Mouse (Mus musculus): Measurements from ENCODE around the gene Chrne. TPM values are rescaled to one million over a fixed set of nuclear protein-coding genes. Genes with fewer than 3 reads are reported as not detected.

Gene Chrne
- polyA plus RNA-seq, 2 experiments, result not detected

DNA sequence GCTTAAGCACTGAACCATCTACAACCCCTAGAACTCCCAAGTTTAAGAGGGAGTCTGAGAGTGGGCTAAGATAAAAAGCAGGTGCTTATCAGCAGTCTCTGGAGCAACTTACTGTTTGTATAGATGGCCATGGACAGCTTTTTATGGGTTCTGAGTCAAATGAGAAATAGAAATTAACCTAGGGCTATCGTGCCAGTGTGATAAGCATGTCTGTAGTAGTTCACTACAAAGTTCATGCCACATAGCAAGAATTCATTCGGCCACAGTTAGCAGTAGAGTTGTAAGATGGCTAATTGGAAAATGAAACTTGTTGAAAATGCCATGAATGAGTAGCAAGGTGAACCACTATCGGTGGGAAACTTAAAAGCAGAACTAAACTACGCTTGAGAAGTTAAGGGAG, 29.5 kb upstream of the Chrne start:
- 7% methylated on average over 4 of the region's 4 CpGs for WGBS (ENCODE audit: insufficient replicate concordance)
- Histone ChIP-seq H3K27me3 (ENCODE audit: control insufficient read depth, insufficient read depth, low read length) (no peaks in the 10 kb centered on the region), H3K36me3 (replicated peaks; ENCODE audit: control insufficient read depth, insufficient read depth, low read depth) (peaks cover 49% of the 10 kb centered on the region), H3K4me1 (replicated peaks; ENCODE audit: control insufficient read depth in 2 of 2, insufficient read depth in 2 of 2, low read length in 1 of 2) (peaks cover 43 to 56% of the 10 kb centered on the region in 2 experiments), H3K9ac (replicated peaks) (peak overlapping the region; percentile 99), H3K4me3 (ENCODE audit: insufficient read depth in 1 of 2, low read depth in 2 of 2, low read length in 2 of 2) (peak overlapping the region; percentile 82 to 93), H3K27ac (peak overlapping the region; percentile 95), H3K9me3 (ENCODE audit: control insufficient read depth, low read length) (no peaks in the 10 kb centered on the region), H3K4me2 (ENCODE audit: low read depth) (peak overlapping the region; percentile 85)
- ATAC-seq (ENCODE audit: insufficient read depth), result peak; percentile 10; the same call in 1 of the 2 replicates
- TF ChIP-seq EP300 (IDR thresholded peaks at IDR 0.05; ENCODE audit: low read depth) (peak; percentile 76), CTCF (IDR thresholded peaks at IDR 0.05; ENCODE audit: low read depth) (no peak)
- peak; percentile 54 to 67 (median 66) for DNase-seq (ENCODE audit: low read depth in 3 of 3, low spot score in 3 of 3)

DNA sequence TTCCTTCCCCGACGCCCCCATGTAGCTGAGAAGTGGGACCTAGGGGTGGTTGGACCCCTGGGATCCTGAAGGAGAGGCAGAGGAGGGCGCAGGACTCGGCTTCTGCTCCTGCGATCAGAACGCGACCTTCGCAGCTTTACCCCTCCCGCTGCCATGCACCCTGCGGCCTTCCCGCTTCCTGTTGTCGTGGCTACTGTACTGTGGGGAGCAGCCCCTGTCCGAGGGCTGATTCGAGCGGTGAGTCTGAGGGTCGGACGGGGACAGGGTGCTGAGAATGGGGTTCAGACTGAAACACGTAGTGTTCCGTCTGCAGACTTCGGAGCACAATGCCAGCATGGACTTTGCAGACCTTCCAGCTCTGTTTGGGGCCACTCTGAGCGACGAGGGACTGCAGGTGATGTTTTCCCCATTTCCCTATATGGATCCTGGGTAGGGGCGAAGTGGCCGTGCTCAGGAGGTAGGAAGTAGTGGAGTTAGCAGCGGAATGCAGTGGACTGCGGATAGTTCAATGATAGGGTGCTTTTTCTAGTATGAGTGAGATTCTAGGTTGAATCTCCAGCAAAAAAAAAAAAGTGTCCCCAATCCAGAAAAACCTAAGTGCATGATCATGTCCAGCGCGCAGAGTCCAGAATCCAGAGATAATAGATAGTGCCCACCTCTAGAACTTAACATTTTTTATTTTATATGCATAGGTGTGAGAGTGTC, 28.9 kb upstream of the Chrne start:
- H3K4me3 ChIP-seq (ENCODE audit: insufficient read depth in 1 of 2, low read depth in 2 of 2, low read length in 2 of 2), result peak overlapping the region; percentile 82 to 93
- WGBS (ENCODE audit: insufficient replicate concordance), result 2% methylated on average over 28 of the region's 28 CpGs
- H3K27me3 ChIP-seq (ENCODE audit: control insufficient read depth, insufficient read depth, low read length), result no peaks in the 10 kb centered on the region
- no peaks in the 10 kb centered on the region for H3K9me3 ChIP-seq (ENCODE audit: control insufficient read depth, low read length)
- H3K36me3 ChIP-seq (replicated peaks; ENCODE audit: control insufficient read depth, insufficient read depth, low read depth), result peaks cover 48% of the 10 kb centered on the region
- TF ChIP-seq CTCF (IDR thresholded peaks at IDR 0.05; ENCODE audit: low read depth), result no peak
- no peak for TF ChIP-seq EP300 (IDR thresholded peaks at IDR 0.05; ENCODE audit: low read depth)
- ATAC-seq (ENCODE audit: insufficient read depth) (peak; percentile 19), DNase-seq (ENCODE audit: low read depth in 3 of 3, low spot score in 3 of 3) (no peak)
- H3K9ac ChIP-seq (replicated peaks), result peak overlapping the region; percentile 99
- H3K4me2 ChIP-seq (ENCODE audit: low read depth), result peak overlapping the region; percentile 85
- H3K4me1 ChIP-seq (replicated peaks; ENCODE audit: control insufficient read depth in 2 of 2, insufficient read depth in 2 of 2, low read length in 1 of 2), result peaks cover 43 to 55% of the 10 kb centered on the region in 2 experiments
- H3K27ac ChIP-seq, result peak overlapping the region; percentile 95

DNA sequence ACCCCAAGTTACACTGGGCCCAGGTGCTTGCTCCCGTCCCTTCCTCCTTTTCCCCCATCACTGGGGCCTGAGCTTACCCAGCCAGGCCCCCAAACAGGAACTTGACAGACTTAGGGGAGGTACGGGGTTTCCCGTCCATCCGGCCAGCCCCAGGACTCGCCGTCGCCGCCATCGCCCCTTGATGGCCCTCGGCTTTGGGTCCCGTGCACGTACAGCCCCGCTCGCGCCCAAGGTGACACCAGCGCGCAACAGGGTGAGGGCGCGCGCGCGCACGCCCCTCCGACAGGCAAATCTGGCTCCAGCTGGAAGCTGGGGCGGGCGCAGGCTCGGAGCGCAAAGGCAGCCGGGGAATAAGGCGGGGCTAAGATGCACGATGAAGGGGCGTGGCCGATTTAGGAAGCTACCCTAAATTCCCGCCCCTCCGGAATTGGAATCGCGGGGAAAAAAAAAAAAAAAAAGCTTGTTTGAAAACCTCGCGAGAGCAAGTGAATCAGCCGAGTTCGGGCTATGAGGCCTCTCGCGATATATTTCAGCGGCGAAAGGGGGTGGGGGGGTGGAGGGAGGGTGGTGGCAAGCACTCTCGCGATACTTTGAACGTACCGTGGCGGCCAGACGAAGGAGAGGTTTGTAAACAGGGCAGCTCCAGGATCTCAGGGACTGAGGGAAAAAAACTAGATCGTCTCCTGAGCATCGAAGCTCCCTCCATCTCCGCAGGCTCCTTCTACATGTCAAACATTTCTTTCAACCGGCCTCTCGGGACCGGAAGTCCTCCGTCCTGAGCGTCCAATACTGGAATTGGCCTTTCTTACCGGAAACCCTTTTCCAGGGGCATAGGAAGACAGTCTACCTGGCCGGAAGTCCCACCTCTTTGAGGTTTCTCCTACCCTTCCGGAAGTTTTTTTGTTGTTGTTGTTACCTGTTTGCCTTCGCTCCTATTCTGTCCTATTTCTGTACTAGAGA, 28.0 kb upstream of the Chrne start, which contains the start of the genes Rnf167 and Slc25a11:
Gene Rnf167 (plus strand): TSS at position 545 of the 960 bp plus-strand sequence.
Gene Slc25a11 (minus strand): TSS at position 789 of the 960 bp plus-strand sequence.
- under 1% methylated on average over 63 of the region's 63 CpGs for WGBS (ENCODE audit: insufficient replicate concordance)
- TF ChIP-seq EP300 (IDR thresholded peaks at IDR 0.05; ENCODE audit: low read depth) (peak; percentile 77), CTCF (IDR thresholded peaks at IDR 0.05; ENCODE audit: low read depth) (peak; percentile 46)
- H3K36me3 ChIP-seq (replicated peaks; ENCODE audit: control insufficient read depth, insufficient read depth, low read depth), result peaks cover 39% of the 10 kb centered on the region

DNA sequence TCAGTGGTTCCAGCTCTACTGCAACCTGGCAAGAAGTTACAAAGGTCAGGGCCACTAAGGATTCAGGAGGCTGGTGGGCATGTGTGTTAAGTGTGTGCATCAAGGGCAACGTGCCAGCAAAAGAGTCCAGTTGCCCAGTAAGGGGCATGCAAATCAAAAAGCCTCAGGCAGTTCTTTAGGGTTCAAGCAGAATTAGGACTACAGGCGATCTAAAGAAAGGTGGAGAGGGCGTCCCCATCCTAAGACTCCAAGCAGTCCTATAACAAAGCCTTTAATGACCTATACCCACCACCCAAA, 27.2 kb upstream of the Chrne start:
- no peaks in the 10 kb centered on the region for H3K9me3 ChIP-seq (ENCODE audit: control insufficient read depth, low read length)
- peak overlapping the region; percentile 61 to 93 for H3K4me3 ChIP-seq (ENCODE audit: insufficient read depth in 1 of 2, low read depth in 2 of 2, low read length in 2 of 2)
- peaks cover 31% of the 10 kb centered on the region for H3K36me3 ChIP-seq (replicated peaks; ENCODE audit: control insufficient read depth, insufficient read depth, low read depth)
- peaks cover 30 to 41% of the 10 kb centered on the region in 2 experiments for H3K4me1 ChIP-seq (replicated peaks; ENCODE audit: control insufficient read depth in 2 of 2, insufficient read depth in 2 of 2, low read length in 1 of 2)
- peak overlapping the region; percentile 79 for H3K9ac ChIP-seq (replicated peaks)
- TF ChIP-seq CTCF (IDR thresholded peaks at IDR 0.05; ENCODE audit: low read depth) (no peak), EP300 (IDR thresholded peaks at IDR 0.05; ENCODE audit: low read depth) (no peak)
- DNase-seq (ENCODE audit: low read depth in 3 of 3, low spot score in 3 of 3), result no peak
- H3K27me3 ChIP-seq (ENCODE audit: control insufficient read depth, insufficient read depth, low read length), result no peaks in the 10 kb centered on the region
- 17% methylated on average over 3 of the region's 3 CpGs for WGBS (ENCODE audit: insufficient replicate concordance)
- peak overlapping the region; percentile 53 for H3K27ac ChIP-seq
- peak overlapping the region; percentile 97 for H3K4me2 ChIP-seq (ENCODE audit: low read depth)
- no peak for ATAC-seq (ENCODE audit: insufficient read depth)

More for the DNA sequence above, 28.0 kb upstream of the Chrne start, which contains the start of the genes Rnf167 and Slc25a11:
- H3K9ac ChIP-seq (replicated peaks), result peak within 1 kb of the TSS; percentile 99
- H3K4me2 ChIP-seq (ENCODE audit: low read depth), result peak within 1 kb of the TSS; percentile 97
- H3K27ac ChIP-seq, result peak within 1 kb of the TSS; percentile 95
- DNase-seq (ENCODE audit: low read depth in 3 of 3, low spot score in 3 of 3), result peak; percentile 98 to 99 (median 98)
- peak within 1 kb of the TSS; percentile 82 to 93 for H3K4me3 ChIP-seq (ENCODE audit: insufficient read depth in 1 of 2, low read depth in 2 of 2, low read length in 2 of 2)
- H3K27me3 ChIP-seq (ENCODE audit: control insufficient read depth, insufficient read depth, low read length), result no peaks in the 10 kb centered on the region
- peaks cover 38 to 48% of the 10 kb centered on the region in 2 experiments for H3K4me1 ChIP-seq (replicated peaks; ENCODE audit: control insufficient read depth in 2 of 2, insufficient read depth in 2 of 2, low read length in 1 of 2)
- no peaks in the 10 kb centered on the region for H3K9me3 ChIP-seq (ENCODE audit: control insufficient read depth, low read length)
- ATAC-seq (ENCODE audit: insufficient read depth), result peak; percentile 83

All from liver, embryonic 14.5 days (tissue).